Mouse (Mus musculus) lung, postnatal 14 days (tissue): Measurements from ENCODE around the gene Dek.

Experiments used
- DNase-seq: peaks from one replicate; pipeline ENCODE4 v3.0.0; 2021

Dek gene

GRCm38 (mm10) chr13:47047996-47048395 lies 58.0 kb downstream of the Dek start:
- DNase-seq = peak; percentile 6

GRCm38 (mm10) chr13:47044617-47044947 lies 61.4 kb downstream of the Dek start, which contains the start of gene Tpmt:
Gene Tpmt (minus strand): TSS chr13:47044737.
- DNase-seq = no peak

- no peak for DNase-seq
These were observed 62.0 kb downstream of the Dek start for GRCm38 (mm10) chr13:47043833-47044616.

GRCm38 (mm10) chr13:47043030-47043680 lies 62.8 kb downstream of the Dek start, which contains the start of gene Kdm1b:
Gene Kdm1b (plus strand): TSS chr13:47043499.
- DNase-seq = peak; percentile 99

GRCm38 (mm10) chr13:47042024-47042633 lies 63.9 kb downstream of the Dek start:
- DNase-seq = no peak

- DNase-seq = no peak
These were observed 65.9 kb downstream of the Dek start for GRCm38 (mm10) chr13:47040061-47040460.

GRCm38 (mm10) chr13:47037946-47038345 lies 68.1 kb downstream of the Dek start:
- DNase-seq = no peak
